Mouse (Mus musculus): ENCODE data around the gene Utp18. TPM values are rescaled to one million over a fixed set of nuclear protein-coding genes. Genes with fewer than 3 reads are reported as not detected.
A peak's percentile ranks its signal among the peaks of the same experiment; 100 is the strongest.
"Not testable (repeated sequence)": the region's sequence is repeated elsewhere in the genome, so short reads cannot be mapped to it uniquely, and the experiment has no call there.

The Utp18 gene
- 10 to 100 TPM; 23.7 to 24.1 TPM for total RNA-seq (2021)
- long read RNA-seq, transcript Utp18-201 (14 exons, 2,613 nt), result major isoform, 25 of 30 reads
- long read RNA-seq, partial matches to known transcripts, result 3 of 30 reads
- long read RNA-seq, other reads (novel, unspliced or antisense), result 2 of 30 reads

GRCm38 (mm10) chr11:93885572-93886410 lies at the start of gene Utp18, which contains the start of gene Mbtd1:
TSS of gene Utp18 (minus strand) at chr11:93885766.
TSS of gene Mbtd1 (plus strand) at chr11:93885852.
- peak; percentile 99 for DNase-seq (ENCODE audit: low spot score in 2 of 2)

GRCm38 (mm10) chr11:93929106-93929505 lies 43.5 kb upstream of the Utp18 start:
- DNase-seq (ENCODE audit: low spot score in 2 of 2), result no peak

GRCm38 (mm10) chr11:93915019-93915418 lies 29.5 kb upstream of the Utp18 start:
- not testable (repeated sequence) for DNase-seq (ENCODE audit: low spot score in 2 of 2)

GRCm38 (mm10) chr11:93911603-93912002 lies 26.0 kb upstream of the Utp18 start:
- DNase-seq (ENCODE audit: low spot score in 2 of 2), result no peak

GRCm38 (mm10) chr11:93908829-93909228 lies 23.3 kb upstream of the Utp18 start:
- DNase-seq (ENCODE audit: low spot score in 2 of 2), result no peak

- no peak for DNase-seq (ENCODE audit: low spot score in 2 of 2)
These were observed 22.3 kb upstream of the Utp18 start for GRCm38 (mm10) chr11:93907839-93908238.

GRCm38 (mm10) chr11:93906834-93907233 lies 21.3 kb upstream of the Utp18 start:
- no peak for DNase-seq (ENCODE audit: low spot score in 2 of 2)

- no peak for DNase-seq (ENCODE audit: low spot score in 2 of 2)
These were observed 12.2 kb upstream of the Utp18 start for GRCm38 (mm10) chr11:93897732-93898131.

GRCm38 (mm10) chr11:93887080-93887447 lies 1.5 kb upstream of the Utp18 start:
- DNase-seq (ENCODE audit: low spot score in 2 of 2), result peak in 1 of 2 experiments; percentile 13

GRCm38 (mm10) chr11:93886411-93887079 lies 979 bp upstream of the Utp18 start:
- DNase-seq (ENCODE audit: low spot score in 2 of 2), result peak in 1 of 2 experiments; percentile 17

- peak; percentile 33 to 48 for DNase-seq (ENCODE audit: low spot score in 2 of 2)
These were observed 530 bp downstream of the Utp18 start for GRCm38 (mm10) chr11:93884901-93885571.

- no peak for DNase-seq (ENCODE audit: low spot score in 2 of 2)
These were observed 1.5 kb downstream of the Utp18 start for GRCm38 (mm10) chr11:93884068-93884467.

GRCm38 (mm10) chr11:93862638-93863037 lies 22.9 kb downstream of the Utp18 start:
- DNase-seq (ENCODE audit: low spot score in 2 of 2), result no peak

GRCm38 (mm10) chr11:93862045-93862623 lies 23.4 kb downstream of the Utp18 start:
- no peak for DNase-seq (ENCODE audit: low spot score in 2 of 2)

- no peak for DNase-seq (ENCODE audit: low spot score in 2 of 2)
These were observed 24.4 kb downstream of the Utp18 start for GRCm38 (mm10) chr11:93861193-93861592.

GRCm38 (mm10) chr11:93860540-93861172 lies 24.9 kb downstream of the Utp18 start:
- no peak for DNase-seq (ENCODE audit: low spot score in 2 of 2)

GRCm38 (mm10) chr11:93856284-93856955 lies 29.1 kb downstream of the Utp18 start:
- peak; percentile 80 to 93 for DNase-seq (ENCODE audit: low spot score in 2 of 2)

GRCm38 (mm10) chr11:93852546-93852945 lies 33.0 kb downstream of the Utp18 start:
- no peak for DNase-seq (ENCODE audit: low spot score in 2 of 2)

- no peak for DNase-seq (ENCODE audit: low spot score in 2 of 2)
These were observed 38.2 kb downstream of the Utp18 start for GRCm38 (mm10) chr11:93847342-93847741.

GRCm38 (mm10) chr11:93835800-93836199 lies 49.8 kb downstream of the Utp18 start:
- no peak for DNase-seq (ENCODE audit: low spot score in 2 of 2)
